Mouse (Mus musculus): ENCODE data around the gene Gm42957. TPM values are rescaled to one million over a fixed set of nuclear protein-coding genes. Genes with fewer than 3 reads are reported as not detected.
A peak's percentile ranks its signal among the peaks of the same experiment; 100 is the strongest.
"Not testable (repeated sequence)": the region's sequence is repeated elsewhere in the genome, so short reads cannot be mapped to it uniquely, and the experiment has no call there.

Gm42957 gene
- total RNA-seq, 2 experiments from 2014 or later: 0.28 to 0.34 TPM

- no peak for DNase-seq (ENCODE audit: low spot score in 2 of 2)
- intact Hi-C loops (cut with DNase I): no loop called here
These were observed 32.0 kb downstream of the Gm42957 start for GRCm38 (mm10) chr3:96667316-96667715.

- intact Hi-C loops (cut with DNase I): no loop called here
These were observed 33.3 kb downstream of the Gm42957 start for GRCm38 (mm10) chr3:96668424-96669067.

GRCm38 (mm10) chr3:96669727-96670468, 34.6 kb downstream of the Gm42957 start, which contains the start of gene Ankrd35:
Gene Ankrd35 (plus strand): TSS chr3:96670131.
- DNase-seq (ENCODE audit: low spot score in 2 of 2): peak; percentile 60 to 73
- intact Hi-C loops (cut with DNase I): no loop called here

More at GRCm38 (mm10) chr3:96668424-96669067, 33.3 kb downstream of the Gm42957 start:
- no peak for DNase-seq (ENCODE audit: low spot score in 2 of 2)

- no peak for DNase-seq (ENCODE audit: low spot score in 2 of 2)
- intact Hi-C loops (cut with DNase I): no loop called here
These were observed 36.2 kb downstream of the Gm42957 start for GRCm38 (mm10) chr3:96671519-96671918.

GRCm38 (mm10) chr3:96673514-96673913, 38.2 kb downstream of the Gm42957 start:
- intact Hi-C loops (cut with DNase I): no loop called here
- DNase-seq (ENCODE audit: low spot score in 2 of 2): no peak

GRCm38 (mm10) chr3:96674442-96674841, 39.2 kb downstream of the Gm42957 start:
- intact Hi-C loops (cut with DNase I): no loop called here
- DNase-seq (ENCODE audit: low spot score in 2 of 2): no peak

- DNase-seq (ENCODE audit: low spot score in 2 of 2): no peak
- intact Hi-C loops (cut with DNase I): no loop called here
These were observed 39.9 kb downstream of the Gm42957 start for GRCm38 (mm10) chr3:96675171-96675570.

- DNase-seq (ENCODE audit: low spot score in 2 of 2): no peak
- intact Hi-C loops (cut with DNase I): no loop called here
These were observed 40.4 kb downstream of the Gm42957 start for GRCm38 (mm10) chr3:96675690-96676089.

GRCm38 (mm10) chr3:96678456-96678855, 43.2 kb downstream of the Gm42957 start:
- no peak for DNase-seq (ENCODE audit: low spot score in 2 of 2)
- intact Hi-C loops (cut with DNase I): no loop called here

- DNase-seq (ENCODE audit: low spot score in 2 of 2): no peak
- intact Hi-C loops (cut with DNase I): no loop called here
These were observed 43.9 kb downstream of the Gm42957 start for GRCm38 (mm10) chr3:96679159-96679674.

GRCm38 (mm10) chr3:96680269-96680956, 45.1 kb downstream of the Gm42957 start:
- DNase-seq (ENCODE audit: low spot score in 2 of 2): no peak
- intact Hi-C loops (cut with DNase I): no loop called here

- DNase-seq (ENCODE audit: low spot score in 2 of 2): no peak
- intact Hi-C loops (cut with DNase I): no loop called here
These were observed 48.2 kb downstream of the Gm42957 start for GRCm38 (mm10) chr3:96683496-96683895.

- intact Hi-C loops (cut with DNase I): no loop called here
- no peak for DNase-seq (ENCODE audit: low spot score in 2 of 2)
These were observed 49.0 kb downstream of the Gm42957 start for GRCm38 (mm10) chr3:96684151-96684821.

GRCm38 (mm10) chr3:96684822-96685156, 49.5 kb downstream of the Gm42957 start:
- intact Hi-C loops (cut with DNase I): no loop called here

GRCm38 (mm10) chr3:96686057-96686456, 50.8 kb downstream of the Gm42957 start:
- DNase-seq (ENCODE audit: low spot score in 2 of 2); intact Hi-C loops (cut with DNase I): not testable (repeated sequence)

More at GRCm38 (mm10) chr3:96684822-96685156, 49.5 kb downstream of the Gm42957 start:
- no peak for DNase-seq (ENCODE audit: low spot score in 2 of 2)

GRCm38 (mm10) chr3:96688854-96689253, 53.6 kb downstream of the Gm42957 start:
- intact Hi-C loops (cut with DNase I): no loop called here
- DNase-seq (ENCODE audit: low spot score in 2 of 2): no peak

GRCm38 (mm10) chr3:96690298-96690697, 55.0 kb downstream of the Gm42957 start:
- intact Hi-C loops (cut with DNase I): no loop called here

GRCm38 (mm10) chr3:96692506-96692905, 57.2 kb downstream of the Gm42957 start:
- intact Hi-C loops (cut with DNase I): no loop called here

More at GRCm38 (mm10) chr3:96690298-96690697, 55.0 kb downstream of the Gm42957 start:
- DNase-seq (ENCODE audit: low spot score in 2 of 2): no peak

GRCm38 (mm10) chr3:96693579-96693978, 58.3 kb downstream of the Gm42957 start:
- no peak for DNase-seq (ENCODE audit: low spot score in 2 of 2)
- intact Hi-C loops (cut with DNase I): no loop called here

More at GRCm38 (mm10) chr3:96692506-96692905, 57.2 kb downstream of the Gm42957 start:
- DNase-seq (ENCODE audit: low spot score in 2 of 2): no peak

Measured in left cerebral cortex, postnatal 25 days (tissue).